Mouse (Mus musculus) limb, embryonic 14.5 days (tissue): ENCODE results near the gene Akap8l. TPM values are rescaled to one million over a fixed set of nuclear protein-coding genes. Genes with fewer than 3 reads are reported as not detected.

Experiments used
- ATAC-seq: fragments of 200-750 bp; cut with Nextera tagmentation; 2 replicates; pipeline ENCODE4 v1.8.0; 2017; ENCODE audit warnings: low read depth, moderate number of reproducible peaks, moderate TSS enrichment; ENCODE audit not compliant: low FRiP score
- DNase-seq: peaks from one replicate; pipeline ENCODE4 v3.0.0-alpha.2; 2015; ENCODE audit warnings: low spot score
- H3K27ac ChIP-seq: fragments of 300-500 bp; sonication (generic); replicated peaks from 2 replicates; pipeline ENCODE4 v1.5.1; 2014; ENCODE audit warnings: low read depth, mild to moderate bottlenecking, low read length, moderate library complexity, mixed read lengths
- H3K27me3 ChIP-seq: fragments of 300-500 bp; sonication (generic); 2 replicates; pipeline ENCODE4 v1.6.1; 2014; ENCODE audit warnings: low read length, mixed read lengths; ENCODE audit not compliant: control insufficient read depth, insufficient read depth
- H3K36me3 ChIP-seq: fragments of 300-500 bp; sonication (generic); 2 replicates; pipeline ENCODE4 v1.6.1; 2014; ENCODE audit warnings: mild to moderate bottlenecking, low read length, moderate library complexity, mixed read lengths; ENCODE audit not compliant: control insufficient read depth, insufficient read depth
- H3K4me1 ChIP-seq: fragments of 300-500 bp; sonication (generic); 2 replicates; pipeline ENCODE4 v1.6.1; 2014; ENCODE audit warnings: antibody characterized with exemption, low read length, mixed read lengths; ENCODE audit not compliant: control insufficient read depth, insufficient read depth
- H3K4me2 ChIP-seq: fragments of 300-500 bp; sonication (generic); replicated peaks from 2 replicates; pipeline ENCODE4 v1.6.1; 2014; ENCODE audit warnings: low read depth, mild to moderate bottlenecking, low read length, moderate library complexity; ENCODE audit not compliant: severe bottlenecking
- H3K4me3 ChIP-seq: fragments of 300-500 bp; sonication (generic); replicated peaks from 2 replicates; pipeline ENCODE4 v1.5.1; 2014; ENCODE audit warnings: low read length
- H3K9ac ChIP-seq: fragments of 300-500 bp; sonication (generic); 2 replicates; pipeline ENCODE4 v1.6.1; 2014; ENCODE audit warnings: mild to moderate bottlenecking, low read depth, low read length, moderate library complexity; ENCODE audit not compliant: severe bottlenecking
- H3K9me3 ChIP-seq: fragments of 300-500 bp; sonication (generic); 2 replicates; pipeline ENCODE4 v1.6.1; 2016; ENCODE audit warnings: low read length; ENCODE audit not compliant: control insufficient read depth
- POLR2A ChIP-seq: fragments of 200-500 bp; IDR thresholded peaks from 2 replicates; pipeline ENCODE4 v1.8.0; 2012; ENCODE audit warnings: inconsistent platforms, mild to moderate bottlenecking, moderate library complexity, borderline replicate concordance; ENCODE audit not compliant: insufficient read depth, insufficient read length; ENCODE audit errors: extremely low read depth
- WGBS: fragments of 180-500 bp; shearing (Covaris S2); extraction: QIAGEN DNeasy Blood & Tissue Kit; methylation state at CpG from one replicate; pipeline ENCODE4 v1.1.7; 2014; 5-methylcytosine and 5-hydroxymethylcytosine counted together
- polyA plus RNA-seq, 2 experiments: library from polyadenylated mRNA; depleted of rRNA in 1 of 2; stranded (reverse) in 1 of 2; unstranded in 1 of 2; fragments of >200 nt; fragmentation: Nextera tagmentation in 1 of 2; extraction: Ambion mirVana in 1 of 2; gene quantifications; 2 replicates each; pipeline versions ENCODE4 v1.2.1 to v1.2.3; 2012 to 2014

Akap8l gene
- polyA plus RNA-seq, 2 experiments: 67.5 to 157 TPM

- no peak for DNase-seq
- TF ChIP-seq POLR2A: no peak
- no peak overlapping the region for H3K4me3 ChIP-seq
- no peak overlapping the region for H3K9ac ChIP-seq
- no peak for ATAC-seq
- peaks cover 35% of the 10 kb centered on the region for H3K36me3 ChIP-seq
- H3K4me1 ChIP-seq: peaks cover 9% of the 10 kb centered on the region
- no peak overlapping the region for H3K4me2 ChIP-seq
- H3K9me3 ChIP-seq: no peaks in the 10 kb centered on the region
- no peak overlapping the region for H3K27ac ChIP-seq
- H3K27me3 ChIP-seq: no peaks in the 10 kb centered on the region
Measured at GRCm38 (mm10) chr17:32351726-32352125, 1.3 kb upstream of the Akap8l start.

- ATAC-seq (no peak), DNase-seq (no peak)
- no peak overlapping the region for H3K9ac ChIP-seq
- peaks cover 30% of the 10 kb centered on the region for H3K36me3 ChIP-seq
- no peak overlapping the region for H3K4me3 ChIP-seq
- no peak overlapping the region for H3K27ac ChIP-seq
- WGBS: 82% methylated on average over 3 of the region's 3 CpGs
- peaks cover 9% of the 10 kb centered on the region for H3K4me1 ChIP-seq
- H3K4me2 ChIP-seq: peak overlapping the region; percentile 50
- no peaks in the 10 kb centered on the region for H3K27me3 ChIP-seq
- TF ChIP-seq POLR2A: no peak
- no peaks in the 10 kb centered on the region for H3K9me3 ChIP-seq
Measured at GRCm38 (mm10) chr17:32351269-32351668, 862 bp upstream of the Akap8l start.

GRCm38 (mm10) chr17:32349851-32350381, 491 bp downstream of the Akap8l start:
- under 1% methylated on average over 24 of the region's 24 CpGs for WGBS
- Histone ChIP-seq H3K4me2 (peak overlapping the region; percentile 69), H3K27me3 (no peaks in the 10 kb centered on the region), H3K27ac (peak overlapping the region; percentile 44; the same call in 1 of the 2 replicates), H3K4me1 (peaks cover 9% of the 10 kb centered on the region), H3K36me3 (peaks cover 20% of the 10 kb centered on the region), H3K9ac (peak overlapping the region; percentile 69), H3K4me3 (peak overlapping the region; percentile 91), H3K9me3 (no peaks in the 10 kb centered on the region)
- no peak for TF ChIP-seq POLR2A
- DNase-seq (peak; percentile 23), ATAC-seq (no peak; the same call in none of the 2 replicates)

GRCm38 (mm10) chr17:32349037-32349732, 1.2 kb downstream of the Akap8l start:
- ATAC-seq: no peak
- Histone ChIP-seq H3K27ac (no peak overlapping the region), H3K4me1 (peaks cover 9% of the 10 kb centered on the region), H3K9me3 (no peaks in the 10 kb centered on the region), H3K27me3 (no peaks in the 10 kb centered on the region), H3K9ac (no peak overlapping the region; the same call in 1 of the 2 replicates), H3K4me2 (peak overlapping the region; percentile 69), H3K36me3 (peaks cover 20% of the 10 kb centered on the region), H3K4me3 (peak overlapping the region; percentile 91)
- no peak for TF ChIP-seq POLR2A
- 16% methylated on average over 4 of the region's 4 CpGs for WGBS
- peak; percentile 64 for DNase-seq

GRCm38 (mm10) chr17:32348406-32348805, 2.0 kb downstream of the Akap8l start:
- Histone ChIP-seq H3K4me3 (no peak overlapping the region), H3K4me2 (no peak overlapping the region), H3K27ac (no peak overlapping the region), H3K9me3 (no peaks in the 10 kb centered on the region), H3K36me3 (peaks cover 20% of the 10 kb centered on the region), H3K27me3 (no peaks in the 10 kb centered on the region), H3K4me1 (peaks cover 9% of the 10 kb centered on the region), H3K9ac (peak overlapping the region; percentile 12; the same call in 1 of the 2 replicates)
- WGBS: 77% methylated on average over 2 of the region's 2 CpGs
- no peak for DNase-seq
- TF ChIP-seq POLR2A: no peak
- no peak for ATAC-seq

- no peak overlapping the region for H3K4me2 ChIP-seq
- no peak overlapping the region for H3K9ac ChIP-seq
- H3K27ac ChIP-seq: no peak overlapping the region
- TF ChIP-seq POLR2A: no peak
- no peak overlapping the region for H3K4me3 ChIP-seq
- 94% methylated on average over 1 of the region's 1 CpGs for WGBS
- no peak for ATAC-seq
- H3K4me1 ChIP-seq: no peaks in the 10 kb centered on the region
- no peak for DNase-seq
- no peaks in the 10 kb centered on the region for H3K9me3 ChIP-seq
- peaks cover 57% of the 10 kb centered on the region for H3K36me3 ChIP-seq
- no peaks in the 10 kb centered on the region for H3K27me3 ChIP-seq
Measured at GRCm38 (mm10) chr17:32341102-32341501, 9.3 kb downstream of the Akap8l start.
